28 mouse cellular contexts compared by ENCODE assay signal in the genomic region with DNA sequence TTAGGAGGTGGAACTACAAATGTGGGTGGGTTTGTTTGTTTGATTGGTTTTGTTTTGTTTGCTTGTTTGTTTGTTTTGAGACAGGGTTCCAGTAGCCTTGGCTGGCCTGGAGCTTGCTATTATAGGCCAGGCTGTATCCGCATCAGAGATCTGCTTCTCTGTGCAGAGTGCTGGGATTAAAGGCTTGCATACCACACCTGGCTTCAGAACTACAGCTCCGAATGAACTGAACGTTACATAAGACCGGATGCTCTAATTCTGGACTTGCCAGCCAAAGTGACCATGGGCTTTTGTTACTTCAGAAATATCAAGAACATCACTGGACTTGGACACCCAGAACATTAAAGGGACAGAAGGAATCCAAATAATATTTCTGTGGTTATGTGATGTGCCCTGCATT.
"Had no signal": no experiment of that assay in that cellular context is flagged by ENCODE, and none has a peak within 500 bp of the region (broad histone marks: within the 10 kb centered on the region; RNA-seq: fewer than 3 reads in every experiment).

No protein-coding gene starts in this region.

- ATAC-seq: forebrain, embryonic 13.5 days; forebrain, embryonic 14.5 days; forebrain, embryonic 15.5 days; forebrain, embryonic 16.5 days; forebrain, postnatal 0 days had no signal

- H3K36me3 ChIP-seq: embryonic facial prominence, embryonic 10.5 days; embryonic facial prominence, embryonic 12.5 days; embryonic facial prominence, embryonic 15.5 days; forebrain, embryonic 12.5 days; forebrain, embryonic 15.5 days had no signal

- DNase-seq: cerebellum, adult 2 months; cerebellum, adult 8-10 months; cerebellum, adult 9-10 months; cerebellum, adult 9-11 months; cerebellum, postnatal 10 days; cerebellum, postnatal 14 days; cerebellum, postnatal 25 days; cerebellum, postnatal 36 days; embryo, embryonic 11 days; forebrain, postnatal 0 days; gastrocnemius, adult 2 months; gastrocnemius, postnatal 10 days; gastrocnemius, postnatal 14 days; gastrocnemius, postnatal 25 days; gastrocnemius, postnatal 36 days; heart, adult 18-20 months; heart, adult 2 months had no signal

- H3K27ac ChIP-seq: embryonic facial prominence, embryonic 12.5 days; forebrain, embryonic 13.5 days; forebrain, embryonic 15.5 days; gastrocnemius, adult 2 months; heart, adult 2 months had no signal

- H3K4me3 ChIP-seq: embryonic facial prominence, embryonic 10.5 days; embryonic facial prominence, embryonic 12.5 days; embryonic facial prominence, embryonic 13.5 days; embryonic facial prominence, embryonic 15.5 days; erythroblast, embryonic 14.5 days; forebrain, embryonic 10.5 days; forebrain, embryonic 12.5 days; forebrain, embryonic 13.5 days; forebrain, embryonic 15.5 days; gastrocnemius, adult 2 months; heart, adult 2 months had no signal

- H3K27me3 ChIP-seq: embryonic facial prominence, embryonic 12.5 days; embryonic facial prominence, embryonic 13.5 days; embryonic facial prominence, embryonic 15.5 days; forebrain, embryonic 12.5 days; forebrain, embryonic 13.5 days; forebrain, embryonic 15.5 days had no signal

- H3K9ac ChIP-seq: embryonic facial prominence, embryonic 12.5 days; embryonic facial prominence, embryonic 13.5 days; embryonic facial prominence, embryonic 15.5 days; forebrain, embryonic 12.5 days; forebrain, embryonic 13.5 days; forebrain, embryonic 15.5 days; forebrain, postnatal 0 days had no signal

- H3K4me2 ChIP-seq: embryonic facial prominence, embryonic 12.5 days; embryonic facial prominence, embryonic 13.5 days; embryonic facial prominence, embryonic 15.5 days; forebrain, embryonic 12.5 days; forebrain, embryonic 13.5 days; forebrain, embryonic 15.5 days had no signal

- H3K9me3 ChIP-seq: embryonic facial prominence, embryonic 10.5 days; embryonic facial prominence, embryonic 12.5 days; embryonic facial prominence, embryonic 13.5 days; embryonic facial prominence, embryonic 15.5 days; forebrain, embryonic 10.5 days; forebrain, embryonic 12.5 days; forebrain, embryonic 13.5 days; forebrain, embryonic 15.5 days had no signal
